In genomic region chr1:39960623-39961022, GRCm38 (mm10) we compare ENCODE assay signal across 26 mouse cellular contexts. TPM values are rescaled to one million over a fixed set of nuclear protein-coding genes. Genes with fewer than 3 reads are reported as not detected.
DNase-seq lines count a peak whose midpoint lies in the region; ATAC-seq and TF ChIP-seq lines count a peak whose summit lies in the region.
"Had no signal": no experiment of that assay in that cellular context is flagged by ENCODE, and none has a peak within 500 bp of the region (broad histone marks: within the 10 kb centered on the region; RNA-seq: fewer than 3 reads in every experiment).

No protein-coding gene starts in this region.

- no peak for TF ChIP-seq EP300 in CH12.LX (IDR thresholded peaks at IDR 0.05; ENCODE audit: low read length)
- TF ChIP-seq EP300 in liver, postnatal 0 days (IDR thresholded peaks at IDR 0.05; ENCODE audit: low read depth), result no peak

- in situ Hi-C loops in CH12.LX (cut with MboI; ENCODE audit: low pct_ligation_motif_present, low pct_unique_long_range_greater_than_20kb, low sequenced_read_pairs), result no loop called here

- 0 out of 2 replicates have a peak overlapping the region, but pooled peaks have one; percentile 2 for H3K27ac ChIP-seq in midbrain, embryonic 14.5 days (replicated peaks; ENCODE audit: low read depth, low read length)
- H3K27ac ChIP-seq in midbrain, embryonic 11.5 days (ENCODE audit: low read depth, low read length), result no peak overlapping the region
- H3K27ac ChIP-seq in CH12.LX (ENCODE audit: insufficient read depth, low read depth), result no peak overlapping the region
- peak overlapping the region; percentile 11; the same call in 1 of the 2 replicates for H3K27ac ChIP-seq in embryonic fibroblast, embryonic 13.5 days (ENCODE audit: insufficient read depth, low read length)
- H3K27ac ChIP-seq in cerebellum, adult 2 months (ENCODE audit: insufficient read depth, low read length), result no peak overlapping the region
- no peak overlapping the region for H3K27ac ChIP-seq in liver, postnatal 0 days (ENCODE audit: low read depth)
- H3K27ac ChIP-seq: forebrain, embryonic 10.5 days; heart, adult 2 months; limb, embryonic 12.5 days; midbrain, embryonic 15.5 days; neural tube, embryonic 13.5 days; stomach, embryonic 15.5 days had no signal

- WGBS in midbrain, embryonic 14.5 days, result 100% methylated on average over 1 of the region's 1 CpGs
- 100% methylated on average over 1 of the region's 1 CpGs for WGBS in midbrain, embryonic 11.5 days
- 77% methylated on average over 1 of the region's 1 CpGs for WGBS in cerebellum, adult 2 months
- WGBS in liver, postnatal 0 days (ENCODE audit: insufficient replicate concordance), result 87% methylated on average over 1 of the region's 1 CpGs

- H3K4me1 ChIP-seq in midbrain, embryonic 14.5 days (ENCODE audit: control insufficient read depth, insufficient read depth, low read length), result peaks cover 42% of the 10 kb centered on the region
- H3K4me1 ChIP-seq in midbrain, embryonic 11.5 days (ENCODE audit: control insufficient read depth, insufficient read depth, low read length), result peaks cover 14% of the 10 kb centered on the region
- H3K4me1 ChIP-seq in CH12.LX (ENCODE audit: control insufficient read depth in 1 of 2, insufficient read depth in 2 of 2), result peaks cover 15 to 37% of the 10 kb centered on the region in 2 experiments
- H3K4me1 ChIP-seq in embryonic fibroblast, embryonic 13.5 days (ENCODE audit: control insufficient read depth, insufficient read depth, low read length), result peaks cover 29% of the 10 kb centered on the region
- H3K4me1 ChIP-seq in cerebellum, adult 2 months (ENCODE audit: control insufficient read depth, insufficient read depth, low read length), result peaks cover 17% of the 10 kb centered on the region
- peaks cover 8% of the 10 kb centered on the region; the same call in 1 of the 2 replicates for H3K4me1 ChIP-seq in liver, postnatal 0 days (ENCODE audit: insufficient read depth)

- no peak overlapping the region for H3K4me2 ChIP-seq in midbrain, embryonic 14.5 days (ENCODE audit: low read length)
- no peak overlapping the region for H3K4me2 ChIP-seq in midbrain, embryonic 11.5 days
- no peak overlapping the region for H3K4me2 ChIP-seq in CH12.LX (ENCODE audit: insufficient read depth, low read depth, poor library complexity, severe bottlenecking)
- H3K4me2 ChIP-seq in liver, postnatal 0 days (ENCODE audit: low read depth, low read length), result no peak overlapping the region
- H3K4me2 ChIP-seq: heart, embryonic 12.5 days; limb, embryonic 12.5 days; midbrain, embryonic 15.5 days; neural tube, embryonic 13.5 days; stomach, embryonic 15.5 days had no signal

- TF ChIP-seq POLR2A in CH12.LX (IDR thresholded peaks at IDR 0.05; ENCODE audit: low read depth, low read length), result no peak
- no peak for TF ChIP-seq POLR2A in embryonic fibroblast, embryonic 13.5 days (IDR thresholded peaks at IDR 0.05; ENCODE audit: low read depth, low read length)
- TF ChIP-seq POLR2A in cerebellum, adult 2 months (IDR thresholded peaks at IDR 0.05; ENCODE audit: borderline replicate concordance, insufficient read depth, low read length), result no peak

- dilution Hi-C loops in CH12.LX (cut with MboI; ENCODE audit: extremely low pct_ligation_motif_present, extremely low pct_unique_long_range_greater_than_20kb, low sequenced_read_pairs), result no loop called here

- H3K36me3 ChIP-seq in midbrain, embryonic 14.5 days (ENCODE audit: control insufficient read depth, insufficient read depth, low read length), result peaks cover 23% of the 10 kb centered on the region
- no peaks in the 10 kb centered on the region; the same call in 1 of the 2 replicates for H3K36me3 ChIP-seq in midbrain, embryonic 11.5 days (ENCODE audit: control insufficient read depth, insufficient read depth, low read length)
- peaks cover 2 to 31% of the 10 kb centered on the region in 2 experiments for H3K36me3 ChIP-seq in CH12.LX (replicated peaks in 1 of 2; ENCODE audit: control insufficient read depth in 1 of 2, insufficient read depth in 1 of 2, low read length in 1 of 2)
- H3K36me3 ChIP-seq in liver, postnatal 0 days (replicated peaks; ENCODE audit: insufficient read depth, low read length), result peaks cover 16% of the 10 kb centered on the region
- H3K36me3 ChIP-seq: midbrain, embryonic 15.5 days; stomach, embryonic 15.5 days had no signal

- no peak overlapping the region for H3K4me3 ChIP-seq in midbrain, embryonic 14.5 days (replicated peaks; ENCODE audit: low read depth, low read length)
- H3K4me3 ChIP-seq in midbrain, embryonic 11.5 days (ENCODE audit: low read depth, low read length), result no peak overlapping the region
- H3K4me3 ChIP-seq in CH12.LX (replicated peaks in 1 of 3; ENCODE audit: low read depth in 2 of 3, low read length in 2 of 3, poor library complexity in 1 of 3), result no peak overlapping the region
- no peak overlapping the region for H3K4me3 ChIP-seq in embryonic fibroblast, embryonic 13.5 days (ENCODE audit: insufficient read depth, low read length)
- H3K4me3 ChIP-seq in cerebellum, adult 2 months (replicated peaks; ENCODE audit: insufficient read depth, low read depth, low read length), result no peak overlapping the region
- no peak overlapping the region for H3K4me3 ChIP-seq in liver, postnatal 0 days (ENCODE audit: low read depth, low read length)
- H3K4me3 ChIP-seq: forebrain, embryonic 10.5 days; heart, adult 2 months; heart, embryonic 12.5 days; limb, embryonic 12.5 days; midbrain, embryonic 15.5 days; neural tube, embryonic 13.5 days; stomach, embryonic 15.5 days had no signal

- DNase-seq in midbrain, embryonic 14.5 days, result no peak
- DNase-seq in midbrain, embryonic 11.5 days (ENCODE audit: low spot score, missing footprints), result no peak
- DNase-seq in CH12.LX (ENCODE audit: extremely low read depth), result no peak
- no peak for DNase-seq in cerebellum, adult 2 months
- no peak for DNase-seq in liver, postnatal 0 days
- DNase-seq: adrenal gland, postnatal 25 days; B cell, adult 2 months; cerebellum, adult 18-20 months; cerebellum, postnatal 14 days; forebrain, postnatal 0 days; heart, adult 2 months; heart, postnatal 4 days; kidney, adult 9 months; kidney, postnatal 14 days; layer of hippocampus, adult 9-11 months; lung, postnatal 36 days; right cerebral cortex, postnatal 25 days had no signal

- no peak for ATAC-seq in midbrain, embryonic 14.5 days (ENCODE audit: low FRiP score, low TSS enrichment)
- ATAC-seq in midbrain, embryonic 11.5 days (ENCODE audit: low FRiP score), result no peak
- no peak for ATAC-seq in liver, postnatal 0 days
- ATAC-seq: forebrain, postnatal 0 days; hindbrain, embryonic 16.5 days; intestine, embryonic 16.5 days; midbrain, embryonic 15.5 days had no signal

- H3K9me3 ChIP-seq in midbrain, embryonic 14.5 days (ENCODE audit: control insufficient read depth, low read length), result no peaks in the 10 kb centered on the region
- no peaks in the 10 kb centered on the region for H3K9me3 ChIP-seq in midbrain, embryonic 11.5 days (ENCODE audit: control insufficient read depth, low read length)
- H3K9me3 ChIP-seq in CH12.LX (replicated peaks; ENCODE audit: low read length), result no peaks in the 10 kb centered on the region
- no peaks in the 10 kb centered on the region for H3K9me3 ChIP-seq in liver, postnatal 0 days (ENCODE audit: low read length)
- H3K9me3 ChIP-seq: forebrain, embryonic 10.5 days; heart, embryonic 12.5 days; limb, embryonic 12.5 days; midbrain, embryonic 15.5 days; neural tube, embryonic 13.5 days; stomach, embryonic 15.5 days had no signal

- TF ChIP-seq CTCF in CH12.LX (conservative IDR thresholded peaks at IDR 0.05 in 1 of 2, IDR thresholded peaks at IDR 0.05 in 1 of 2; ENCODE audit: low read depth in 2 of 2, low read length in 2 of 2), result no peak
- TF ChIP-seq CTCF in embryonic fibroblast, embryonic 13.5 days (IDR thresholded peaks at IDR 0.05; ENCODE audit: borderline replicate concordance, insufficient read depth, low read length), result no peak
- TF ChIP-seq CTCF in cerebellum, adult 2 months (IDR thresholded peaks at IDR 0.05; ENCODE audit: borderline replicate concordance, insufficient read depth, low read depth, low read length), result no peak
- no peak for TF ChIP-seq CTCF in liver, postnatal 0 days (IDR thresholded peaks at IDR 0.05; ENCODE audit: low read depth)

- H3K9ac ChIP-seq in midbrain, embryonic 14.5 days (replicated peaks; ENCODE audit: low read length), result no peak overlapping the region
- no peak overlapping the region for H3K9ac ChIP-seq in midbrain, embryonic 11.5 days (ENCODE audit: low read length)
- no peak overlapping the region for H3K9ac ChIP-seq in CH12.LX (ENCODE audit: insufficient read depth, low read depth)
- H3K9ac ChIP-seq in liver, postnatal 0 days (replicated peaks), result no peak overlapping the region
- H3K9ac ChIP-seq: forebrain, postnatal 0 days; heart, embryonic 12.5 days; limb, embryonic 12.5 days; midbrain, embryonic 15.5 days; neural tube, embryonic 13.5 days; stomach, embryonic 15.5 days had no signal

- H3K79me2 ChIP-seq in CH12.LX (replicated peaks; ENCODE audit: control insufficient read depth, extremely low read depth, insufficient read depth, poor library complexity, severe bottlenecking), result no peaks in the 10 kb centered on the region

- TF ChIP-seq RAD21 in CH12.LX (IDR thresholded peaks at IDR 0.05; ENCODE audit: low read depth, low read length), result no peak

- H3K27me3 ChIP-seq in midbrain, embryonic 14.5 days (ENCODE audit: control insufficient read depth, insufficient read depth, low read length), result no peaks in the 10 kb centered on the region
- no peaks in the 10 kb centered on the region for H3K27me3 ChIP-seq in midbrain, embryonic 11.5 days (ENCODE audit: control insufficient read depth, insufficient read depth, low read length)
- H3K27me3 ChIP-seq in CH12.LX (replicated peaks), result no peaks in the 10 kb centered on the region
- no peaks in the 10 kb centered on the region for H3K27me3 ChIP-seq in cerebellum, adult 2 months (ENCODE audit: control insufficient read depth, insufficient read depth, low read length)
- H3K27me3 ChIP-seq in liver, postnatal 0 days (ENCODE audit: insufficient read depth, low read length), result no peaks in the 10 kb centered on the region
- H3K27me3 ChIP-seq: heart, embryonic 12.5 days; limb, embryonic 12.5 days; midbrain, embryonic 15.5 days; neural tube, embryonic 13.5 days; stomach, embryonic 15.5 days had no signal

TF ChIP-seq in CH12.LX, 34 proteins besides CTCF, POLR2A, EP300 and RAD21 (continues in another document):
- TF ChIP-seq USF1 (IDR thresholded peaks at IDR 0.05; ENCODE audit: low read depth, low read length), result peak; percentile 54
- TF ChIP-seq UBTF (IDR thresholded peaks at IDR 0.05; ENCODE audit: low read depth, low read length), result no peak
- TF ChIP-seq GABPA (IDR thresholded peaks at IDR 0.05; ENCODE audit: insufficient replicate concordance, low read depth, low read length), result no peak

RNA-seq across cellular contexts. Expression of gene Map4k4, which starts 59.9 kb away (rescaled TPM):
- 48.9 and 56.7 TPM in 2 replicates for polyA plus RNA-seq in midbrain, embryonic 14.5 days (2014; fragmentation: Nextera tagmentation; extraction: Ambion mirVana)
- 30.7 and 33.7 TPM in 2 replicates for polyA plus RNA-seq in midbrain, embryonic 11.5 days (2014; fragmentation: Nextera tagmentation; extraction: Ambion mirVana)
- total RNA-seq in CH12.LX (2012; rRNA removed) (33.3 and 41.0 TPM in 2 replicates), CH12.LX (2014; rRNA removed) (20.3 and 21.8 TPM in 2 replicates)
- polyA plus RNA-seq in CH12.LX (2012; ENCODE audit: insufficient read length, low read depth), result 46.3 and 47.0 TPM in 2 replicates
- polyA plus RNA-seq in embryonic fibroblast, embryonic 13.5 days (2011; ENCODE audit: insufficient read length, low read depth, missing spikeins), result 259 and 286 TPM in 2 replicates
- polyA plus RNA-seq in cerebellum, adult 2 months (2012; rRNA removed), result 166 and 168 TPM in 2 replicates
- 4.0 and 4.2 TPM in 2 replicates for polyA plus RNA-seq in liver, postnatal 0 days (2015; fragmentation: Nextera tagmentation; extraction: Ambion mirVana)

Comparison
In these comparisons a context has a peak if more than half of its experiments do, and no peak if none do; other contexts are left out.
1. H3K27ac ChIP-seq: peak in midbrain, embryonic 14.5 days (single experiment) and embryonic fibroblast, embryonic 13.5 days (single experiment); none in midbrain, embryonic 11.5 days (single experiment), CH12.LX (single experiment), cerebellum, adult 2 months (single experiment) and liver, postnatal 0 days (single experiment).